Mouse (Mus musculus) layer of hippocampus, postnatal 25 days (tissue): ENCODE data around the gene Hexb. TPM values are rescaled to one million over a fixed set of nuclear protein-coding genes. Genes with fewer than 3 reads are reported as not detected.
"Not testable (repeated sequence)": the region's sequence is repeated elsewhere in the genome, so short reads cannot be mapped to it uniquely, and the experiment has no call there.

Experiments used
- DNase-seq, 2 experiments: peaks; one replicate each; pipeline ENCODE4 v3.0.0; 2022; ENCODE audit warnings: mixed read lengths in 2 of 2, low spot score in 1 of 2; ENCODE audit errors: extremely low spot score in 1 of 2
- total RNA-seq, 2 experiments: library from RNA; stranded (reverse); gene quantifications; 2 replicates each; pipeline ENCODE4 v1.2.3; 2021

Gene Hexb
- total RNA-seq, 2 experiments from 2014 or later, result 122 to 135 TPM

GRCm38 (mm10) chr13:97184656-97185055 is 13.5 kb downstream of the Hexb start:
- DNase-seq, result no peak

- DNase-seq, result no peak
Observed at GRCm38 (mm10) chr13:97184168-97184567, 14.0 kb downstream of the Hexb start.

- DNase-seq, result no peak
Observed at GRCm38 (mm10) chr13:97182821-97183220, 15.3 kb downstream of the Hexb start.

- DNase-seq, result no peak
Observed at GRCm38 (mm10) chr13:97180113-97180828, 17.9 kb downstream of the Hexb start.

GRCm38 (mm10) chr13:97178943-97179342 is 19.2 kb downstream of the Hexb start:
- DNase-seq, result no peak

GRCm38 (mm10) chr13:97176731-97177130 is 21.4 kb downstream of the Hexb start:
- no peak for DNase-seq

GRCm38 (mm10) chr13:97175520-97176264 is 22.5 kb downstream of the Hexb start:
- no peak for DNase-seq

- DNase-seq, result peak in 1 of 2 experiments; percentile 64
Observed at GRCm38 (mm10) chr13:97145834-97146233, 52.3 kb downstream of the Hexb start.

- no peak for DNase-seq
Observed at GRCm38 (mm10) chr13:97142321-97142720, 55.8 kb downstream of the Hexb start.

GRCm38 (mm10) chr13:97138404-97138931 is 59.7 kb downstream of the Hexb start:
- DNase-seq, result not testable (repeated sequence)

- DNase-seq, result peak; percentile 75 to 77
Observed at GRCm38 (mm10) chr13:97137466-97138400, 60.4 kb downstream of the Hexb start, which contains the start of the genes Gfm2 and Nsa2. Gene Gfm2, plus strand, starts transcription at chr13:97137937. Gene Nsa2, minus strand, starts transcription at chr13:97137937.

GRCm38 (mm10) chr13:97130413-97130812 is 67.7 kb downstream of the Hexb start:
- DNase-seq, result not testable (repeated sequence)

- not testable (repeated sequence) for DNase-seq
Observed at GRCm38 (mm10) chr13:97129654-97130053, 68.5 kb downstream of the Hexb start.

Other genes starting within 250 kb of the Hexb start
- gene 1700029F12Rik, start 164.0 kb downstream of the Hexb start, total RNA-seq, result not detected
- 10 to 100 TPM; 35.2 to 36.9 TPM for gene Fam169a, start 131.1 kb downstream of the Hexb start, total RNA-seq
- 1 to 10 TPM in 1 of 2 experiments, not detected in 1; 1.2 TPM for gene Gm6169, start 99.1 kb downstream of the Hexb start, total RNA-seq
- gene Gfm2, start 60.4 kb downstream of the Hexb start, total RNA-seq, result 10 to 100 TPM; 25.1 to 29.6 TPM
- 10 to 100 TPM; 52.2 to 54.3 TPM for gene Nsa2, start 60.4 kb downstream of the Hexb start, total RNA-seq
- gene Enc1, start 42.7 kb upstream of the Hexb start, total RNA-seq, result 100 to 1,000 TPM; 670 to 691 TPM